Mouse (Mus musculus): ENCODE measurements at regions not wholly inside any gene's neighbourhood (a gene's known extent, or its start where the extent isn't known, plus 50 kb on each side); places are given as distances from the start of the nearest gene placed in this dataset.

DNA sequence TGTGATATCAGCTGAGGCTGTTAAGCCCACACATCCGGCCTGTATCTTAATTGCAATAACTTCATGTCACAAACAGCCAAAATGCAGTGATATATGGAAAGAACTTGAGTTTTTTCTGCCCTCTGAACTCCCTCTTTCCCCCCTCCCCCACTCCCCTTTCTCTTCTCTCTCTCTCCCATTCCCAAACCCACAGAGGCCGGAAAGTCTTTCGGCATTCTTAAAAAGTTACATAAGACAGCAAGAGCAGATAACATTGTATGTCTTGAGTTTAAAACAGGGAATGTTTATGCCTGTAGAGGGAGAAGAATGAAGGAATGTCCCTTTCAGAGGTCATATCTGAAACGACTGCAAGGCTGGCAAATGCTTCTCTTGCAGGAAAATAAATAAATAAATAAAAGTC is 154.3 kb upstream of the Phactr1 start:
- Histone ChIP-seq H3K9me3 (replicated peaks; ENCODE audit: control insufficient read depth, low read length) (no peaks in the 10 kb centered on the region), H3K4me2 (ENCODE audit: low read depth, low read length) (no peak overlapping the region), H3K9ac (replicated peaks; ENCODE audit: low read length) (no peak overlapping the region), H3K4me3 (ENCODE audit: low read depth, low read length) (no peak overlapping the region), H3K27ac (replicated peaks; ENCODE audit: low read depth, low read length) (no peak overlapping the region), H3K36me3 (replicated peaks; ENCODE audit: control insufficient read depth, insufficient read depth, low read depth, low read length) (no peaks in the 10 kb centered on the region), H3K4me1 (ENCODE audit: control insufficient read depth, insufficient read depth, low read length) (no peaks in the 10 kb centered on the region), H3K27me3 (ENCODE audit: control insufficient read depth, insufficient read depth, low read length) (no peaks in the 10 kb centered on the region)
- no peak for DNase-seq (ENCODE audit: low spot score)
- ATAC-seq (replicated peaks; ENCODE audit: insufficient number of reproducible peaks, low FRiP score, low TSS enrichment, low read depth), result no peak
- WGBS, result 53% methylated on average over 4 of the region's 4 CpGs

DNA sequence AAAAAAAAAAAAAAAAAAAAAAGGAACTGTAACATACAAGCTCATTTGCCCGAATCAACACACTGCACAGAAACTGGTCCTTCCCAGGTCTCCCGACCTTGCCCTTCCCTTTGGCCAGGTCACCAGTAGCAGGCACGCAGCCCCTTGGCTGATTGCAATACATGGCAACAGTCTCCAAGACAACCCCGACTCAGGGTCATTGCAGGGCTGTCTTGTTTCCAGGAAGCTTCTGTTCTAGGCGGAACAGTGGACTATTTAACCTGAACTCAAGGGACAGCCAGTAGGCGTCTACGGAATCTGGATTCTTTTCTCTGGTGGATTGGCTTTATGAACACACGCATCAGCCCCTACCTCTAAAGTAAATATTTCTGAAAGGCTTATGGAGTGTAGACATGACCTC is 153.5 kb upstream of the Phactr1 start:
- Histone ChIP-seq H3K9ac (replicated peaks; ENCODE audit: low read length) (no peak overlapping the region), H3K9me3 (replicated peaks; ENCODE audit: control insufficient read depth, low read length) (no peaks in the 10 kb centered on the region), H3K27me3 (ENCODE audit: control insufficient read depth, insufficient read depth, low read length) (no peaks in the 10 kb centered on the region), H3K36me3 (replicated peaks; ENCODE audit: control insufficient read depth, insufficient read depth, low read depth, low read length) (no peaks in the 10 kb centered on the region), H3K27ac (replicated peaks; ENCODE audit: low read depth, low read length) (no peak overlapping the region), H3K4me1 (ENCODE audit: control insufficient read depth, insufficient read depth, low read length) (no peaks in the 10 kb centered on the region), H3K4me2 (ENCODE audit: low read depth, low read length) (no peak overlapping the region), H3K4me3 (ENCODE audit: low read depth, low read length) (no peak overlapping the region)
- no peak for ATAC-seq (replicated peaks; ENCODE audit: insufficient number of reproducible peaks, low FRiP score, low TSS enrichment, low read depth)
- WGBS, result 20% methylated on average over 8 of the region's 8 CpGs
- DNase-seq (ENCODE audit: low spot score), result peak; percentile 45

DNA sequence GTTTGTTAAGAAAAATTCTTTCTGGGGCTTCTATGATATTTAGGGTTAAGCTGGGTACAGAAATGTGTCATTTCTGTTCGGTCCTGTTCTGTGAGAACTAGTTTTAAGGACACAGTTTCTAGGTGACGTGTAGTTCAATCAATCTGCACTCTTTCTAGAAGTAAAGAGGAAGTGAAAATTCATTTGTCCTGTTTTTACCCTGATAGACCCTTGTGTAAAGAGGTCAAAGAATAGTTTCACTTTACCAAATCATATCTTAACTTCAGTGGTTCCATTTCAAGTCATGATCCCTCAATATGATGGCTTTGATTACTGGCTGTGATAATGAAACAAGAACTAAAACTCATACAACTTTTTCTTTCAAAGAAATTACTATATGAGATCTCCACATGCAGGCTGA is 152.3 kb upstream of the Phactr1 start:
- no peak overlapping the region for H3K27ac ChIP-seq (replicated peaks; ENCODE audit: low read depth, low read length)
- H3K4me3 ChIP-seq (ENCODE audit: low read depth, low read length), result no peak overlapping the region
- no peaks in the 10 kb centered on the region for H3K4me1 ChIP-seq (ENCODE audit: control insufficient read depth, insufficient read depth, low read length)
- no peaks in the 10 kb centered on the region for H3K36me3 ChIP-seq (replicated peaks; ENCODE audit: control insufficient read depth, insufficient read depth, low read depth, low read length)
- H3K27me3 ChIP-seq (ENCODE audit: control insufficient read depth, insufficient read depth, low read length), result no peaks in the 10 kb centered on the region
- no peak for DNase-seq (ENCODE audit: low spot score)
- H3K9me3 ChIP-seq (replicated peaks; ENCODE audit: control insufficient read depth, low read length), result no peaks in the 10 kb centered on the region
- ATAC-seq (replicated peaks; ENCODE audit: insufficient number of reproducible peaks, low FRiP score, low TSS enrichment, low read depth), result no peak
- H3K9ac ChIP-seq (replicated peaks; ENCODE audit: low read length), result no peak overlapping the region
- 88% methylated on average over 2 of the region's 2 CpGs for WGBS
- no peak overlapping the region for H3K4me2 ChIP-seq (ENCODE audit: low read depth, low read length)

DNA sequence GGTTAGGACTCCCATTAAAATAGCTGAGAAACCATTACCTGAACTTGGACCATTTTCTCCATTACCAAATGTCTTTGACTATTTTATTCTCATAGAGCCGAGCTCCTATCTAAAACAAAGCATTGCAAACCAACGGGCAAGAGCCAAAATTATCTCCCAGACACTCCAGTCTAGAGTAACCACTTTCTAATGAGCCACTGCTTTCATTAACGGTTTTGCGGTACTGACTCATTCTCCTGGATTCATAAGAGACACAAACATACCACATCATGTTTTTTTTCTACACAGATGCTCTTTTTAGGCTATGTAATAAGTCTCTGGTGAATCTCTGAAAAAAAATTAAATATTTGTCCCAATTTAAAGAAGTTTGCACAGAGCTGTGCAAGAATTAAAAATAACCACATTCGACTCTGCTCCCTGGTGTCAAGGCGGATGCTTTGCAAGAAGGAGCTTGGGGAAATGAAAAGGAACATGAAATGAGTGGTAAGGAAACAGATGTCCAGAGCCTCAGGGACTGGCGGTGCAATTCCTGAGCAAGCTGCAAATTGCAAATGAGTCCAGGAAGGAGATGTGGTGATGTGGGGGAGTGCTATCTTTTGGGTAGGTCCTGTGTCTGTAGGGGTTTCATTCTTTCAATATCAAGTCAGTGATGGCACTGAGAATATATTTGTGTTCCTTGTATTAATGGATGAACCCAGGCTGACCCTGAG is 143.8 kb upstream of the Phactr1 start:
- ATAC-seq (replicated peaks; ENCODE audit: insufficient number of reproducible peaks, low FRiP score, low TSS enrichment, low read depth) (no peak), DNase-seq (ENCODE audit: low spot score) (no peak)
- Histone ChIP-seq H3K27ac (replicated peaks; ENCODE audit: low read depth, low read length) (no peak overlapping the region), H3K4me1 (ENCODE audit: control insufficient read depth, insufficient read depth, low read length) (no peaks in the 10 kb centered on the region), H3K4me3 (ENCODE audit: low read depth, low read length) (no peak overlapping the region), H3K4me2 (ENCODE audit: low read depth, low read length) (no peak overlapping the region), H3K36me3 (replicated peaks; ENCODE audit: control insufficient read depth, insufficient read depth, low read depth, low read length) (no peaks in the 10 kb centered on the region), H3K27me3 (ENCODE audit: control insufficient read depth, insufficient read depth, low read length) (no peaks in the 10 kb centered on the region), H3K9ac (replicated peaks; ENCODE audit: low read length) (no peak overlapping the region), H3K9me3 (replicated peaks; ENCODE audit: control insufficient read depth, low read length) (no peaks in the 10 kb centered on the region)
- 73% methylated on average over 7 of the region's 7 CpGs for WGBS

DNA sequence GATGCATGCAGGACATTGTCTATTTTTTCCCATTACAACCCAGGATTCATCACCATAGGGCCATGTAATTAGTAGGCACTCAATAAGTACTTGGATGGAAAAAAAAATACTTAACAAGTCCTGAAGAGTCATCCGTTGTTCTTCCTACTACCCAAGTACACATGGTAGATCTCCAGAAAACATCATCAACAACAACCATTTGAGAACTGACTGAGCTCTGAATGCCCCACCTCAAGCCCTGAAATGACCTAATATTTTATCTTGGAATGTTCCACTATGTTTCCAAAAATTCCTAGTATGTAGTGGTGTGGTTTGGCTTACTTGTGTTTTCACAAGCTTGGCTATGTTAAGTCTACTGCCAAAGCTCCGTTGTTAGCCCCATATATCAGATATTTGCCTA is 142.4 kb upstream of the Phactr1 start:
- Histone ChIP-seq H3K36me3 (replicated peaks; ENCODE audit: control insufficient read depth, insufficient read depth, low read depth, low read length) (no peaks in the 10 kb centered on the region), H3K9me3 (replicated peaks; ENCODE audit: control insufficient read depth, low read length) (no peaks in the 10 kb centered on the region), H3K4me1 (ENCODE audit: control insufficient read depth, insufficient read depth, low read length) (no peaks in the 10 kb centered on the region), H3K27me3 (ENCODE audit: control insufficient read depth, insufficient read depth, low read length) (no peaks in the 10 kb centered on the region), H3K9ac (replicated peaks; ENCODE audit: low read length) (no peak overlapping the region), H3K4me3 (ENCODE audit: low read depth, low read length) (no peak overlapping the region), H3K27ac (replicated peaks; ENCODE audit: low read depth, low read length) (no peak overlapping the region), H3K4me2 (ENCODE audit: low read depth, low read length) (no peak overlapping the region)
- no peak for ATAC-seq (replicated peaks; ENCODE audit: insufficient number of reproducible peaks, low FRiP score, low TSS enrichment, low read depth)
- no peak for DNase-seq (ENCODE audit: low spot score)
- 86% methylated on average over 2 of the region's 2 CpGs for WGBS

DNA sequence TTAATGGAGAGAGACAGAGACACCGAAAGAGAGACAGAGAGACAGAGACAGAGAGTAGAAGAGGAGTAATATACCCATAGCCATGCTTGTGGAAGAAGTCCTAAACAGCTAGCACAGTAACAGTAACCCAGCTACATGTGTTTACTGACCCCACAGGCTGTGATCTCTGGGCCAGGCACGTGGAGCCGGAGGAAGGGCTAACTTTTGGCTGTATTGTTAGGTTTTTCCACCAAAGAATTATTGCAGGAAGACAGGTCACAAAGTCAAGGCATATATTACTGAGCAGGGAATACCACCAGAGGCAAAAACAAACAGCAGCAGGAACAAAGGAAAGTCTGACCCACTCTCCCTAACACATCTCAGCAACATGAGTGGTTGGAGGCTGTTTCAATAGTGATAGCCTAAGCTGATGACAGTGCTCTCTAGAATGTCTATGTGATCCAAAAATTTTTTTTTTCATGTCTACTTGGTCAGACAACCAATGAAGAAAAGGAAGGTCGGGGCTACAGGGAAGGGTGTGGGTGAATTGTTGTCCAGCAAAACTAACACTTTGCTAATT is 135.8 kb upstream of the Phactr1 start:
- no peak overlapping the region for H3K4me2 ChIP-seq (ENCODE audit: low read depth, low read length)
- ATAC-seq (replicated peaks; ENCODE audit: insufficient number of reproducible peaks, low FRiP score, low TSS enrichment, low read depth) (no peak), DNase-seq (ENCODE audit: low spot score) (no peak)
- no peak overlapping the region for H3K27ac ChIP-seq (replicated peaks; ENCODE audit: low read depth, low read length)
- H3K27me3 ChIP-seq (ENCODE audit: control insufficient read depth, insufficient read depth, low read length), result no peaks in the 10 kb centered on the region
- no peaks in the 10 kb centered on the region for H3K9me3 ChIP-seq (replicated peaks; ENCODE audit: control insufficient read depth, low read length)
- H3K36me3 ChIP-seq (replicated peaks; ENCODE audit: control insufficient read depth, insufficient read depth, low read depth, low read length), result no peaks in the 10 kb centered on the region
- no peak overlapping the region for H3K9ac ChIP-seq (replicated peaks; ENCODE audit: low read length)
- WGBS, result 64% methylated on average over 4 of the region's 4 CpGs
- no peaks in the 10 kb centered on the region for H3K4me1 ChIP-seq (ENCODE audit: control insufficient read depth, insufficient read depth, low read length)
- H3K4me3 ChIP-seq (ENCODE audit: low read depth, low read length), result no peak overlapping the region

DNA sequence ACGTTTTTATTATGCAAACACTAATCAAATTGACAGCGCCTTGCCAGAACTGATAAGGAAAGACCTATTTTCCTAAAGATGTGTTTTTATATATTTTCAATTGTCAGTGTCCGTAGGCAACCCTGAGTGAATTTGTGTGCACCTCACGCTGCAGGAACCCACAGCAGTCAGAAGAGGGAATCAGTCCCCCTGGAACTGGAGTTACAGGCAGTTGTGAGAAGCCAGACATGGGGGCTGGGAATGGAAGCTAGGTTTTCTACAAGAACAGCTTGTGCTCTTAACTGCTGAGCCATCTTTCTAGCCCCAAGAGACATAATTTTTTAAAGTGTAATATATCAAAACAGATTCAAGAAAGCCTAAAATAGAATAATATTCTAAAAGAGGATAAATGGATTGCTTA is 134.0 kb upstream of the Phactr1 start:
- ATAC-seq (replicated peaks; ENCODE audit: insufficient number of reproducible peaks, low FRiP score, low TSS enrichment, low read depth), result no peak
- no peak for DNase-seq (ENCODE audit: low spot score)
- Histone ChIP-seq H3K9ac (replicated peaks; ENCODE audit: low read length) (no peak overlapping the region), H3K4me1 (ENCODE audit: control insufficient read depth, insufficient read depth, low read length) (no peaks in the 10 kb centered on the region), H3K27me3 (ENCODE audit: control insufficient read depth, insufficient read depth, low read length) (no peaks in the 10 kb centered on the region), H3K4me2 (ENCODE audit: low read depth, low read length) (no peak overlapping the region), H3K36me3 (replicated peaks; ENCODE audit: control insufficient read depth, insufficient read depth, low read depth, low read length) (no peaks in the 10 kb centered on the region), H3K4me3 (ENCODE audit: low read depth, low read length) (no peak overlapping the region), H3K27ac (replicated peaks; ENCODE audit: low read depth, low read length) (no peak overlapping the region), H3K9me3 (replicated peaks; ENCODE audit: control insufficient read depth, low read length) (no peaks in the 10 kb centered on the region)
- WGBS, result 75% methylated on average over 4 of the region's 4 CpGs

DNA sequence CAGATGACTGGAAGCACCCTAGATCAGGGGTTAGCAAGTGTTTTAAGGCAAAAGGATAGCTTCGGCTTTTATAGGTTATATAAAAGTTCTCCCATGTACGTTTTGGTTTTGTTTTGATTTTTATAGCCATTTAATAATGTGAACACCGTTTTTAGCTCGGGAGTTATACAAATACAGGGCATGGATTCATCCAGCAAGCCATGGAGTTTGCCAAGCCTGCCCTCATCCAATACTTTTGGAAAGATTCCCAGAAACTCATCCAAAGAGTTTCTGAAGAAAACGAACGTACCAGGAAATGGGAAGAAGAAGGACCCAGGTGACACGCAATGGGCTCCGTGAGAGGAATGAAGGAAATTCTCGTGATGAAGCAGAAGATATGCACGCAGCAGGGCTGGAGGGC is 133.6 kb upstream of the Phactr1 start:
- H3K9ac ChIP-seq (replicated peaks; ENCODE audit: low read length), result no peak overlapping the region
- ATAC-seq (replicated peaks; ENCODE audit: insufficient number of reproducible peaks, low FRiP score, low TSS enrichment, low read depth) (no peak), DNase-seq (ENCODE audit: low spot score) (no peak)
- H3K4me3 ChIP-seq (ENCODE audit: low read depth, low read length), result no peak overlapping the region
- WGBS, result 90% methylated on average over 10 of the region's 10 CpGs
- H3K4me1 ChIP-seq (ENCODE audit: control insufficient read depth, insufficient read depth, low read length), result no peaks in the 10 kb centered on the region
- no peaks in the 10 kb centered on the region for H3K36me3 ChIP-seq (replicated peaks; ENCODE audit: control insufficient read depth, insufficient read depth, low read depth, low read length)
- no peaks in the 10 kb centered on the region for H3K9me3 ChIP-seq (replicated peaks; ENCODE audit: control insufficient read depth, low read length)
- H3K27me3 ChIP-seq (ENCODE audit: control insufficient read depth, insufficient read depth, low read length), result no peaks in the 10 kb centered on the region
- H3K4me2 ChIP-seq (ENCODE audit: low read depth, low read length), result no peak overlapping the region
- no peak overlapping the region for H3K27ac ChIP-seq (replicated peaks; ENCODE audit: low read depth, low read length)
